Mouse (Mus musculus) lung, embryonic 16.5 days (tissue): ENCODE results near the gene Dhrs11. TPM values are rescaled to one million over a fixed set of nuclear protein-coding genes. Genes with fewer than 3 reads are reported as not detected.
"Not testable (repeated sequence)": the region's sequence is repeated elsewhere in the genome, so short reads cannot be mapped to it uniquely, and the experiment has no call there.

Source experiments
- ATAC-seq: fragments of 200-750 bp; cut with Nextera tagmentation; 2 replicates; pipeline ENCODE4 v1.8.0; 2017; ENCODE audit warnings: low read depth, mild to moderate bottlenecking, moderate library complexity
- H3K27ac ChIP-seq: fragments of 300-500 bp; sonication (generic); 2 replicates; pipeline ENCODE4 v1.5.1; 2014; ENCODE audit warnings: mild to moderate bottlenecking, control low read depth, low read length
- H3K27me3 ChIP-seq: fragments of 300-500 bp; sonication (generic); 2 replicates; pipeline ENCODE4 v1.6.1; 2014; ENCODE audit warnings: low read depth, low read length, mixed read lengths; ENCODE audit not compliant: control insufficient read depth, insufficient read depth
- H3K36me3 ChIP-seq: fragments of 300-500 bp; sonication (generic); 2 replicates; pipeline ENCODE4 v1.6.1; 2014; ENCODE audit warnings: low read length; ENCODE audit not compliant: control insufficient read depth, insufficient read depth
- H3K4me1 ChIP-seq: fragments of 300-500 bp; sonication (generic); replicated peaks from 2 replicates; pipeline ENCODE4 v1.6.1; 2014; ENCODE audit warnings: low read length, mixed read lengths; ENCODE audit not compliant: control insufficient read depth, insufficient read depth
- H3K4me2 ChIP-seq: fragments of 300-500 bp; sonication (generic); 2 replicates; pipeline ENCODE4 v1.6.1; 2014; ENCODE audit warnings: low read depth, low read length, control low read depth
- H3K4me3 ChIP-seq: fragments of 300-500 bp; sonication (generic); 2 replicates; pipeline ENCODE4 v1.5.1; 2014; ENCODE audit warnings: mild to moderate bottlenecking, low read length, control low read depth
- H3K9ac ChIP-seq: fragments of 300-500 bp; sonication (generic); 2 replicates; pipeline ENCODE4 v1.6.1; 2014; ENCODE audit warnings: low read length, control low read depth
- H3K9me3 ChIP-seq: fragments of 300-500 bp; sonication (generic); 2 replicates; pipeline ENCODE4 v1.6.1; 2016; ENCODE audit warnings: low read length; ENCODE audit not compliant: control insufficient read depth
- WGBS: fragments of 180-500 bp; shearing (Covaris S2); extraction: QIAGEN DNeasy Blood & Tissue Kit; methylation state at CpG from one replicate; pipeline ENCODE4 v1.1.7; 2014; 5-methylcytosine and 5-hydroxymethylcytosine counted together
- polyA plus RNA-seq: library from polyadenylated mRNA; unstranded; fragments of >200 nt; fragmentation: Nextera tagmentation; extraction: Ambion mirVana; gene quantifications from 2 replicates; pipeline ENCODE4 v1.2.1, GENCODE M21; 2015

Gene Dhrs11
- polyA plus RNA-seq = 12.9 and 14.1 TPM in 2 replicates

GRCm38 (mm10) chr11:84828516-84829399 is at the start of gene Dhrs11:
Gene Dhrs11 (minus strand): TSS chr11:84828994.
- Histone ChIP-seq H3K4me3 (peak within 1 kb of the TSS; percentile 90), H3K9ac (peak within 1 kb of the TSS; percentile 88), H3K9me3 (no peaks in the 10 kb centered on the region), H3K4me1 (peaks cover 13% of the 10 kb centered on the region), H3K4me2 (peak within 1 kb of the TSS; percentile 95), H3K36me3 (peaks cover 14% of the 10 kb centered on the region), H3K27me3 (no peaks in the 10 kb centered on the region), H3K27ac (peak within 1 kb of the TSS; percentile 77)
- peak; percentile 97 for ATAC-seq
- under 1% methylated on average over 62 of the region's 62 CpGs for WGBS

GRCm38 (mm10) chr11:84876020-84876419 is 47.2 kb upstream of the Dhrs11 start:
- not testable (repeated sequence) for H3K4me3 ChIP-seq, H3K4me2 ChIP-seq, H3K27ac ChIP-seq, H3K9ac ChIP-seq, H3K36me3 ChIP-seq, H3K4me1 ChIP-seq, H3K27me3 ChIP-seq, ATAC-seq, H3K9me3 ChIP-seq
- WGBS = no CpG with 5 or more reads among the region's 1 CpGs

DNA sequence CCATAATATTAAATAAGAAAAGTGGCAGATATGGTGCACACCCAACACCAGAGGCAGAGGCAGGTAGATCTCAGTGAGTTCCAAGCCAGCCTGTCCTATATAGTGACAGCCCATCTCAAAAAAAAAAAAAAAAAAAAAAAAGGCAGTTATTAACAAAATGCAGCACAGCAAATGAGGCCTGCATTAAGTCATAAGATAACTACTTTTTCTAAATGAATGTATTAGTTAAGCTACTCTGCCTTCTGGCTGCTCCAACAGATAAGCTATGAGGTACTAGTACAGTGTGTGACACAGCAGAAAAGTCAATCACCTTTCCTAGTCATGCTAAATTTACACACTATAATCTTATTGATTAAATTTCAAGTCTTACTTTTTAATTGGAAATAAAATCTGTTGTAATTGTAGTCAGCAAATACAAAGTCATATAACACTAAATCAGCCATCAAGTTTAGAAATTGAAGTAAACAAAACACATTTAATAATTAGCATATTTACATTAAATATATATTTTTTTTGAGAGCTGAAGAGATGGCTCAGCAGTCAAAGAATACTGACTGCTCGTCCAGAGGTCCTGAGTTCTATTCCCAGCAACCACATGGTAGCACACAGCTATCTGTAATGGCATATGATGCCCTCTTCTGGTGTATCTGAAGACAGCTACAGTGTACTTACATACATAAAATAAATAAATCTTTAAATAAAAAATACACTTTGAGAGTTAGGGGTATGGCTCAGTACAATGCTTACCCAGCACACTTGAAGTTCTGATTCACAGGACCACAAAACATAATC is 44.4 kb upstream of the Dhrs11 start:
- H3K36me3 ChIP-seq = peaks cover 5% of the 10 kb centered on the region; the same call in 1 of the 2 replicates
- H3K27ac ChIP-seq = no peak overlapping the region
- H3K4me1 ChIP-seq = 0 out of 2 replicates have a peak, but pooled peaks cover 2% of the 10 kb centered on the region
- no peak overlapping the region for H3K9ac ChIP-seq
- H3K9me3 ChIP-seq = no peaks in the 10 kb centered on the region
- H3K4me3 ChIP-seq = no peak overlapping the region
- no peak for ATAC-seq
- H3K27me3 ChIP-seq = no peaks in the 10 kb centered on the region
- WGBS = 73% methylated on average over 1 of the region's 1 CpGs
- no peak overlapping the region for H3K4me2 ChIP-seq

GRCm38 (mm10) chr11:84871548-84872069 is 42.8 kb upstream of the Dhrs11 start:
- Histone ChIP-seq H3K27me3 (no peaks in the 10 kb centered on the region), H3K4me2 (peak overlapping the region; percentile 62), H3K9me3 (no peaks in the 10 kb centered on the region), H3K27ac (peak overlapping the region; percentile 99), H3K4me1 (peaks cover 6% of the 10 kb centered on the region), H3K4me3 (peak overlapping the region; percentile 96), H3K36me3 (no peaks in the 10 kb centered on the region; the same call in 1 of the 2 replicates), H3K9ac (peak overlapping the region; percentile 79)
- WGBS = 74% methylated on average over 4 of the region's 4 CpGs
- no peak for ATAC-seq

DNA sequence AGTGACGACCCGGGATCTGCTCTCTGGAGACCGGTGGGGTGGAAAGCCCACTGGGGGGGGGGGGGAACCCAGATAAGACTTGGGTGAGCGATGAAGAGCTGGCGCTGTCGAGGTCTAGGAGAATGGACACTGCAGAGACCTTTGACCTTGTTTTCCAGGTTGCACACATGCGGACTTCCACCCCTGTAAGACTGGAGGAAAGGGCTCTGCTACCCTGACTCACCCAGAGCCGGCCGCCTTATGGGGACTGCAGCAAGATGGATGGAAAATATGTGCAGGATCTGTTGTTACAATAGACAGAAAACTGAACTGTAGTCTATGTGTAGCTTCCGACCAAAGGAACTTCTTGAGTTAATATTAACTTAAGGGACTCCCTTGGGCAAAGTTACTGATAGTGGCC is 42.3 kb upstream of the Dhrs11 start:
- peak overlapping the region; percentile 96 for H3K4me3 ChIP-seq
- H3K36me3 ChIP-seq = no peaks in the 10 kb centered on the region; the same call in 1 of the 2 replicates
- H3K27ac ChIP-seq = peak overlapping the region; percentile 99
- peak overlapping the region; percentile 62 for H3K4me2 ChIP-seq
- peaks cover 6% of the 10 kb centered on the region for H3K4me1 ChIP-seq
- peak overlapping the region; percentile 79 for H3K9ac ChIP-seq
- H3K9me3 ChIP-seq = no peaks in the 10 kb centered on the region
- ATAC-seq = peak; percentile 35; the same call in 1 of the 2 replicates
- H3K27me3 ChIP-seq = no peaks in the 10 kb centered on the region
- WGBS = 0% methylated on average over 10 of the region's 10 CpGs

GRCm38 (mm10) chr11:84870337-84871043 is 41.7 kb upstream of the Dhrs11 start, which contains the start of gene Ggnbp2:
Gene Ggnbp2 (minus strand): TSS chr11:84870817.
- Histone ChIP-seq H3K4me3 (peak within 1 kb of the TSS; percentile 96), H3K9ac (peak within 1 kb of the TSS; percentile 97), H3K27ac (peak within 1 kb of the TSS; percentile 99), H3K4me2 (peak within 1 kb of the TSS; percentile 76), H3K4me1 (peaks cover 6% of the 10 kb centered on the region), H3K36me3 (no peaks in the 10 kb centered on the region; the same call in 1 of the 2 replicates), H3K9me3 (no peaks in the 10 kb centered on the region), H3K27me3 (no peaks in the 10 kb centered on the region)
- under 1% methylated on average over 50 of the region's 62 CpGs for whole genome bisulfite sequencing
- peak; percentile 92 for ATAC-seq

DNA sequence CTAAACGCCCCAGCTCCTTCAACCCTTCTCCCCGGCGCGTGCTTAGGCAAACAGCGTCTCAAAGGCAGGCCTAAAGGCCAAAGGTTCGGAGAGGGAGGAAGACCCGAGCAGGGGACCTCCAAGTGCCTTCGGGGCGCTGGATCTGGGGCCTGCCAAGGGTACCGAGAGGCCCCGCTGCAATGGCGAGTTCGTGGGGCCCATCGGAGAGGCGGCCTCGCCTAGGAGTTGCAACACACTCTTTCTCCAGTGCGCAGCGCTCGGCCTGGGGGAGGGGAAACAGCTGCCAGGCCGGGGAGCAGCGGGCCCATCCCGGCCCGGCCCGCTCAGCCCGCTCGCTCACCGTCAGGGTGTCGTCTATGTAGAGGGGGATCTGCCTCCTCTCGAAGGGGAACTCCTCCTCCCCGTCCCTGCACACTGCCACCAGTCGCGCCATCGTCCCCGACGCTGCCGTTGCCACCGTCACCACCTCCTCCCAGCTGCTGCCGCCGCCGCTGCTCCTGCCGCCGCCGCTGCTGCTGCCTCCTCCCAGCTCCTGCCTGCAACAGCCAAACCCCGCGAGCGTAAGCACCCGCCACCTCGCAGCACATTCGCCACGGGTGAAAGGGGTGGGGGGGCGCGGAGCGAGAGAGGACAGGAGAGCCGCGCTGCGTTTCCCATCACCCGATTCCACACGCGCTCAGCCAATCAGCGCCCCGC is 40.9 kb upstream of the Dhrs11 start:
- under 1% methylated on average over 43 of the region's 61 CpGs for WGBS
- no peaks in the 10 kb centered on the region; the same call in 1 of the 2 replicates for H3K36me3 ChIP-seq
- no peaks in the 10 kb centered on the region for H3K9me3 ChIP-seq
- peaks cover 6% of the 10 kb centered on the region for H3K4me1 ChIP-seq
- H3K9ac ChIP-seq = peak overlapping the region; percentile 97
- no peaks in the 10 kb centered on the region for H3K27me3 ChIP-seq
- peak overlapping the region; percentile 76 for H3K4me2 ChIP-seq
- H3K27ac ChIP-seq = peak overlapping the region; percentile 92
- ATAC-seq = peak; percentile 86
- peak overlapping the region; percentile 96 for H3K4me3 ChIP-seq

DNA sequence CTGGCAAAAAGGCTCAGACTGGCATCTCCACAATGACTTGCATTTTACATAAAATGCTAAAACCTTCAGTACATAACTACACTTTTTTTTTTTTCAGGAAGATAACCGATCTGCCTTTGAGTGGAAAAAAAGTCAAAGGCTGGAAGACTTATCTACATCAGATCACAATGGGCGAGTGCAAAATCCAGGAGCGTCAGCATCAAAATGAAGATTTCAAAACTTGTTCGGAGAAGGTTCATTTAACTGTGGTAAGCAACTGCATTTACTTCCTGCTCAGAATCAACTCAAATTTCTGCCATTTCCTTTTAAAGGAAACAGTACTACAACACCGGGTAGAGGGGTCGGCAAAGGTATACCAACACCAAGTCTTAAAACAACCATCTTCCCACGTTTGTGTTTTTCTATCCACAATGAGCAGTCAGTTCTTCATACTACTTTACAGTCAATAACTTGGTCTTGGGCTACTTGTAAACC is 40.0 kb upstream of the Dhrs11 start:
- Histone ChIP-seq H3K27me3 (no peaks in the 10 kb centered on the region), H3K9me3 (no peaks in the 10 kb centered on the region), H3K4me2 (peak overlapping the region; percentile 76), H3K36me3 (no peaks in the 10 kb centered on the region; the same call in 1 of the 2 replicates), H3K9ac (peak overlapping the region; percentile 97), H3K4me3 (peak overlapping the region; percentile 96), H3K27ac (peak overlapping the region; percentile 92), H3K4me1 (peaks cover 6% of the 10 kb centered on the region)
- no peak for ATAC-seq
- WGBS = 3% methylated on average over 7 of the region's 7 CpGs
